Mouse (Mus musculus): ENCODE results near the gene Kidins220. TPM values are rescaled to one million over a fixed set of nuclear protein-coding genes. Genes with fewer than 3 reads are reported as not detected.

Gene Kidins220
- polyA plus RNA-seq, 1 experiment from 2014 or later = 46.7 TPM

DNA sequence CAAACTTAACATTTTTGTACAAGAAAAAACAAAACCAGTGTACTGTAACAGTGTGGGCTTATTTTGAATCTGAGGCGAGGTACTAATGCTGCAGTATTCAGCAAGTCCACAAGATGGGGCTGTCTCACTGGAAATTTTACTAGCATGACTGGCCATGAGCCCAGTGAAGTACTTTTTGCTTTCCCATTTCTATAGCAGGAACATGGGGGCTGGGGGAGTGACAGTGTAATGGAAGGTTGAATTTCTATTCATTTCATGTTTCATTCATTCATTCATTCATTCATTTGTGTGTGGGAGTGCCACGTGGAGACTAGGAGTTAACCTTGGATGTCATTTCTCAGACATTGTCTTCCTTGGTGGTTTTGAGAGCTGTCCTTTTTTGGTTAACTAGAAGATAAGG is 52.7 kb downstream of the Kidins220 start:
- whole genome bisulfite sequencing = 21% methylated on average over 2 of the region's 2 CpGs

DNA sequence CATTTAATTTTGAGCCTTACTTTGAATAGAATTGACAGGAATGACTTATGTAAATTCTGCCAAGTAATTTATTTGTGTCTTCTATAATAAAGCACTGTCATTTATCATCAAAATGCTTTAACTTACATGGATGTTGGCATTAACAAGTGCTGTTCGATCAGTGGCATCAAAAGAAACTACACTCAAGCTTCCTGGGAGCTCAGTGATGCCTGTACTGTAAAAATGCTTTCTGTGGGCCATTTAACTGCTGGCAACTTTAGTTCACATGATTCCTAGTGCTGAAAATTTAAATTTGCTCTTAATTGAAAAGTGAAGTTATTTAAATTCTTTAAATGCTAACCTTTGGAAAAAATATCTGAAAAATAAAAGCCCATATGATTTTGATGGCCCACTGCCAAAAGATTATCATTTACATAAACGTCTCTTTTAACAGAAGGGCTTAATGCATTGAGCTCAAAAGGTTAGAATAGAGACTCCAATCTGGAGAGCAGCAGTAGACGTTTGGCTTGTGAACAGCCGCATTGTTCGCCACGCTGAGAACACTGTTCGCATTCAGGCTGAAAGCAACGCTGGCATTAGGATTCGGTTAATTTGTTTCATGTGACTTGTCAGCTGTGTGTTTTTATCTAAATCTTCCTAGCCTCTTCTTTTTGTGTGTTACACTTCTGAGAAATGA is 59.1 kb downstream of the Kidins220 start:
- no peak overlapping the region for H3K4me2 ChIP-seq
- H3K36me3 ChIP-seq = peaks cover 31% of the 10 kb centered on the region
- WGBS = 59% methylated on average over 9 of the region's 9 CpGs
- no peaks in the 10 kb centered on the region for H3K9me3 ChIP-seq (replicated peaks)
- no peak overlapping the region for H3K9ac ChIP-seq
- no peak for ATAC-seq (ENCODE audit: insufficient number of reproducible peaks, low FRiP score)
- H3K27ac ChIP-seq (ENCODE audit: poor library complexity, severe bottlenecking) = no peak overlapping the region
- H3K27me3 ChIP-seq (replicated peaks) = no peaks in the 10 kb centered on the region
- peaks cover 8% of the 10 kb centered on the region for H3K4me1 ChIP-seq (replicated peaks)
- no peak overlapping the region for H3K4me3 ChIP-seq

More for the DNA sequence above, 52.7 kb downstream of the Kidins220 start:
- H3K27me3 ChIP-seq (replicated peaks) = no peaks in the 10 kb centered on the region
- H3K4me2 ChIP-seq = no peak overlapping the region
- H3K27ac ChIP-seq (ENCODE audit: poor library complexity, severe bottlenecking) = no peak overlapping the region
- ATAC-seq (ENCODE audit: insufficient number of reproducible peaks, low FRiP score) = peak; percentile 22; the same call in 1 of the 2 replicates
- H3K4me3 ChIP-seq = no peak overlapping the region
- H3K9me3 ChIP-seq (replicated peaks) = no peaks in the 10 kb centered on the region
- H3K36me3 ChIP-seq = peaks cover 29% of the 10 kb centered on the region
- peaks cover 10% of the 10 kb centered on the region for H3K4me1 ChIP-seq (replicated peaks)
- H3K9ac ChIP-seq = no peak overlapping the region

DNA sequence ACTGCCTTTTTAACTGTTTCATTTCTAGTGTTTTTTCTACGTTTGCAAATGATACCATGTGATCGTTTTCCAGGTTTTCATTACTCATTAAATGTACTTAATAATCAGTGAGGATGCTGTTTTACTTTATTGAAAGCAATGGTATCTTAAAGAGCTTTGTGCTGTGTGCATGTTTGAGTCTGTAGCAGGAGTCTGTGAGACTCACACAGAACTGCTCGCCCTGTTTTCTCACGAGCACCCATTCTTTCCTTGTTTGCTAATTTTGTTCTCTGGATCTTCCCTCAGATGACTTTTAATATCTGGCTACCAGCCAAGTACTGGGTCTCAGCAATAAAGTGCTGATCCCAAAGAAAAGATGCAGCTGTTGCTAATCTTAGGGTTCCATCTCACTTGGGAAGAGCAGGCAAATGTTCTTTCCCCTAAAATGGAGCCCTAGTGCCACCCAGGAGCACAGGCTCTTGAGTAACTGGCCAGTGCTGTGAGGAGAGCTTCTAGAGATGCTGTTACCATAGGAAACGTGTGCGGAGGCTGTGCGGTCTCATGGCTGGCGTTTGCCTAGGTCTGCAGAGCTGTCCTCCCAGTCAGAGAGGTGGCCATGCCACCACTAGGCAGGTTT is 59.7 kb downstream of the Kidins220 start:
- Histone ChIP-seq H3K27ac (ENCODE audit: poor library complexity, severe bottlenecking) (0 out of 2 replicates have a peak overlapping the region, but pooled peaks have one; percentile 7), H3K9me3 (replicated peaks) (no peaks in the 10 kb centered on the region), H3K4me1 (replicated peaks) (peaks cover 8% of the 10 kb centered on the region), H3K36me3 (peaks cover 31% of the 10 kb centered on the region), H3K27me3 (replicated peaks) (no peaks in the 10 kb centered on the region), H3K9ac (no peak overlapping the region), H3K4me2 (no peak overlapping the region), H3K4me3 (no peak overlapping the region)
- ATAC-seq (ENCODE audit: insufficient number of reproducible peaks, low FRiP score) = no peak
- 66% methylated on average over 8 of the region's 8 CpGs for WGBS

DNA sequence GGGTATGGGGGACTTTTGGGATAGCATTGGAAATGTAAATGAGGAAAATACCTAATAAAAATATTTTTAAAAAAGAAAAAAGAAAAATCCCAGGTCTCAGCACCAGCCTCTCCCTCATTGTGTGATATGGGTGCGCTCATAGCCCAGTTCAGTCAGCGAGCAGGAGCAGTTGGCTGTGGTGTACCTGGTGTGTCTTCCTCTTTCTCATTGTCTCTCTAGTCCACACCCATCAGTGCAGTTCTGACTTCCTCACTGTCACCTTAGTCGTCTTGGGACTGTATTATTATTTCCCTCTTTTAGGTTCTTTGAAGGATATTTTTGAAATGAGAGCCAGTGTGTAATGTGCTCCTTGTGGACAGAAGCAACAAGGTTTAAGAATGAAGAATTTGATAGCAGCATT is 61.3 kb downstream of the Kidins220 start:
- ATAC-seq (ENCODE audit: insufficient number of reproducible peaks, low FRiP score) = no peak
- Histone ChIP-seq H3K27ac (ENCODE audit: poor library complexity, severe bottlenecking) (no peak overlapping the region), H3K9ac (no peak overlapping the region), H3K4me1 (replicated peaks) (peaks cover 8% of the 10 kb centered on the region), H3K4me3 (no peak overlapping the region), H3K9me3 (replicated peaks) (no peaks in the 10 kb centered on the region), H3K36me3 (peaks cover 32% of the 10 kb centered on the region), H3K27me3 (replicated peaks) (no peaks in the 10 kb centered on the region), H3K4me2 (no peak overlapping the region)
- WGBS = 92% methylated on average over 3 of the region's 3 CpGs

DNA sequence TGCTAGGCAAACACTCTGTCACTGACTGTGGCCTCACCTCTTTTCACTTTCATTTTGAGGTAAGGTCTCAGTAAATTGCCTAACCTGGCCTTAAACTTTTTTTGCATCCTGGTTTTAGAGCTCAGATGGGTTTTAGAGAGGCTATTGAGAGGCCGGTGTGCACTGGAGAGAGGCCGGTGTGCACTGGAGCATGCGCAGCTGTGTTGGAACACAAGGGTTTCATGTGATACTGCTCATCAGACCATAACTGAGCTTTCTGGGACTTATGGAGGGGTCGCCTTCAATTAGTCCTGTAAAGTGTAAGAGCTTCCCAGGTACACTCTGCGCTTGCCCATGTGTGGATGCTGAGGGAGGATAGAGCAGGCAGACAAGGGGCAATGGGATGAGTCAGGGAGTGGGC is 62.5 kb downstream of the Kidins220 start:
- H3K9me3 ChIP-seq (replicated peaks) = no peaks in the 10 kb centered on the region
- WGBS = 96% methylated on average over 5 of the region's 5 CpGs
- H3K27me3 ChIP-seq (replicated peaks) = no peaks in the 10 kb centered on the region
- H3K4me2 ChIP-seq = no peak overlapping the region
- no peak overlapping the region for H3K4me3 ChIP-seq
- ATAC-seq (ENCODE audit: insufficient number of reproducible peaks, low FRiP score) = no peak
- H3K9ac ChIP-seq = no peak overlapping the region
- H3K4me1 ChIP-seq (replicated peaks) = peaks cover 8% of the 10 kb centered on the region
- H3K36me3 ChIP-seq = peaks cover 33% of the 10 kb centered on the region
- no peak overlapping the region for H3K27ac ChIP-seq (ENCODE audit: poor library complexity, severe bottlenecking)

DNA sequence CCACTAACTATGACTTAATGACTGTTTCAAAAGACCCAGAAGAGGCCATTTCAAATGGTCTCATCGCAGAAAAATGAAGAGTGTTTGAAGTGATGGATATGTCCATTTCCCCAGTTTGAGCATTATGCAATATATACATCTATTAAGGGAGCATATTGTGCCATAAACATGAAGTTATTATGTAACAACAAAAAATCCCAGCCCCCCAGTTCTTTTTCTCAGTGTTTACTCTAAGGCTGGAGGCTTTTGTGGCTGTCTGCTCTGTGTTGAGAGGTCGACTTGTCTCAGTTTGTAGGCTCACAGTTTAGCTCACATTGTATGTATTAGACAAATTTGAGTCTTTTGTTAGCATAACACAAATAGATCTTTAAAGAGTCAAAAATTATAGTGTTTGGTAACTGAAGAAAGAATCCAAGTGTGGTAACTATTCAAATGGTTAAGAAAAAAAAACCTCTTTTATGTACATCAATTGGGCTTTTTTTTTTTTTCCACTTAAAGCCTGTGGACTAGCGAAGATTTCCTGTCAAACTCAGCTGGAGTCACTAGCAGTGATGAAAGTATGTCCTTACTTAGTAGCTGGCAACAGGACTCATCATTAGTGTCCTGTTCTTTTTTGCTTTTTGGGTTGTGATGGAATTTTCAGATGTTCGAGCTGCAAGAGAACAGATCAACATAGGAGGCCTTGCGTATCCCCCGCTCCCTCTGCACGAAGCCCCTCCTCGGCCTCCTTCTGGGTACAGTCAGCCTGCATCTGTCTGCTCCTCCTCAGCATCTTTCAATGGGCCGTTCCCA is 63.2 kb downstream of the Kidins220 start:
- Histone ChIP-seq H3K27ac (ENCODE audit: poor library complexity, severe bottlenecking) (no peak overlapping the region), H3K4me2 (no peak overlapping the region), H3K36me3 (peaks cover 38% of the 10 kb centered on the region), H3K4me1 (replicated peaks) (peaks cover 8% of the 10 kb centered on the region), H3K9me3 (replicated peaks) (no peaks in the 10 kb centered on the region), H3K4me3 (no peak overlapping the region), H3K9ac (no peak overlapping the region), H3K27me3 (replicated peaks) (no peaks in the 10 kb centered on the region)
- ATAC-seq (ENCODE audit: insufficient number of reproducible peaks, low FRiP score) = no peak
- WGBS = 89% methylated on average over 9 of the region's 9 CpGs

DNA sequence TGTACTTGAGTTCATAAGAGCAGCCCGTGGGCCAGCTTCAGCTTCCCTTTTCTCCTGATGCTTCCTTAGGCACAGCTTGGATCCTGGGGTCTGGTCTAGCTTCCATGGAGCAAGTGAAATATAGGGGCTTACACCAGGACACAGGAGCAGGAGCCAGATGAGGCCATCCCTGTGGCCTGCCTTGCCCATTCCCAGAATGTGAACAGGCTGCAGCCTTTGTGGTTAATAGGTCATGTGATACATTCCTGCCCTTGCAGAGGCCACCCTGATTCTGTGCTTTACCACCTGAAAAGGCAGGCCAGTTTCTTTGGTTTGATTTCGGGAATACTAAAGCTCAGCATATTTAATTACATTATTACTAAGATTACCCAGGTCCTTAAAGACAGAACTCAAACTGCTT is 69.3 kb downstream of the Kidins220 start:
- H3K27ac ChIP-seq (ENCODE audit: poor library complexity, severe bottlenecking) = no peak overlapping the region
- no peak overlapping the region for H3K4me3 ChIP-seq
- ATAC-seq (ENCODE audit: insufficient number of reproducible peaks, low FRiP score) = no peak
- no peak overlapping the region for H3K4me2 ChIP-seq
- no peaks in the 10 kb centered on the region for H3K27me3 ChIP-seq (replicated peaks)
- H3K9me3 ChIP-seq (replicated peaks) = no peaks in the 10 kb centered on the region
- peaks cover 55% of the 10 kb centered on the region for H3K36me3 ChIP-seq
- H3K4me1 ChIP-seq (replicated peaks) = peaks cover 3% of the 10 kb centered on the region
- H3K9ac ChIP-seq = no peak overlapping the region
- 86% methylated on average over 2 of the region's 2 CpGs for WGBS

DNA sequence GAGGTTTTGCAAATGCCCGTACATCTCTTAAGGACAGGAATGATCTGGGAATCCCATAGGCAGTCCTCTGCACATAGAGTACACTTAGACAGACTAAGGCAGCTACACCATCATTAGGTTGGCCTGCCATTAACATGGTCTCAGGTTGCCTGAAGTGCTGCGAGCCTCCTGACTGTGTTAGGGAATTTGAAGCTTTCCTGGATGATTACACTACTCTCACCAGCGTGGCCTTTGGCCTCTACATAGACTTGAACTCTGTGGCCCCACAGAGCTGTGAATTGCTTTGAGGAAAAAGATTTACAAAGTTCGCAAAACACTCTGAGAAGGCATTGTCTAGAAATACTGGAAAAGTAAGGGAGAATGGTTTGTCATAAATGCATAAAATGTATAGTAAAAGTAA is 69.9 kb downstream of the Kidins220 start:
- no peak for ATAC-seq (ENCODE audit: insufficient number of reproducible peaks, low FRiP score)
- WGBS = 91% methylated on average over 4 of the region's 4 CpGs
- Histone ChIP-seq H3K9ac (no peak overlapping the region), H3K9me3 (replicated peaks) (no peaks in the 10 kb centered on the region), H3K27ac (ENCODE audit: poor library complexity, severe bottlenecking) (no peak overlapping the region), H3K36me3 (peaks cover 55% of the 10 kb centered on the region), H3K27me3 (replicated peaks) (no peaks in the 10 kb centered on the region), H3K4me3 (no peak overlapping the region), H3K4me2 (no peak overlapping the region), H3K4me1 (replicated peaks) (peaks cover 3% of the 10 kb centered on the region)

DNA sequence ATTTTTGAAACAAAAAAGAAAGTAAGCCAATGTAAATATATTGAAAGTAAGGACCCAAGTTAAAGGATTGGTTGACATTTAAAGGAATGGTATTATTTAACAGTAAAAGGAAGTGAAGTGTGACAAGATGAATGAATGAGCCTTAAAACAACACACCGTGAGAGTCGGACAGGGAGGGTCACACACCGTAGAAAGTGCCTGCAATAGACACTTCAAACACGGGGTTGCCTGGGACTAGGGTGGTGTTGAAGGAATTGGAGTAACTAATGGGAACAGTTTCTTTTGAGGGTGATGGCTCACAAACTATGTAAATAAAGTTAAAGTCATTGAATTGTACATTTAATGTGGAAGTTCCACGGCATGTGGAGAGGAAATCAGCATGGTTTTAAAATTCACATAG is 74.5 kb downstream of the Kidins220 start:
- WGBS = 66% methylated on average over 5 of the region's 5 CpGs
- Histone ChIP-seq H3K36me3 (peaks cover 60% of the 10 kb centered on the region), H3K27me3 (replicated peaks) (no peaks in the 10 kb centered on the region)

DNA sequence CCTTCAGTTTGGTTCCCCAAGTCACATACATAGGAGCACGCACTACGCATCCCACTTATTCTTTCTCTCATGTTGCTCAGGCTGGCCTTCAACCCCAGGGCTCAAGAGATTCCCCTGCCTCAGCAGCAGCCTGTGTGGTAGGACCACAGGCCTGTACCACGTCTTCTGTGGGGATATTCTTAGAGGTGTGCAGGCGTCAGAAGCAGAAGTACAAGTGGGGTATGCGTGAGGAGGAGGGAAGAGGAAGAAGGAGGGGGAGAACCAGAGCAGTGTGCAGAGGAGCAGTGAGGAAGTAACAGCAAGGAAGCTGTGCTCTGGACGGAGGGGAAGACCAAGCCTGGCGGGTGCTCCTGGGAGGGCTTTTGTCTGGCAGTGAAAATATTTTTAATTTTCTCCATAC is 79.8 kb downstream of the Kidins220 start:
- Histone ChIP-seq H3K4me3 (no peak overlapping the region), H3K36me3 (peaks cover 75% of the 10 kb centered on the region), H3K4me2 (no peak overlapping the region), H3K9me3 (replicated peaks) (no peaks in the 10 kb centered on the region), H3K27ac (ENCODE audit: poor library complexity, severe bottlenecking) (no peak overlapping the region), H3K27me3 (replicated peaks) (no peaks in the 10 kb centered on the region), H3K9ac (no peak overlapping the region), H3K4me1 (replicated peaks) (peaks cover 3% of the 10 kb centered on the region; the same call in 1 of the 2 replicates)
- no peak for ATAC-seq (ENCODE audit: insufficient number of reproducible peaks, low FRiP score)
- 78% methylated on average over 7 of the region's 7 CpGs for WGBS

More for the DNA sequence above, 74.5 kb downstream of the Kidins220 start:
- Histone ChIP-seq H3K4me1 (replicated peaks) (peaks cover 6% of the 10 kb centered on the region), H3K9me3 (replicated peaks) (no peaks in the 10 kb centered on the region), H3K4me3 (no peak overlapping the region), H3K9ac (no peak overlapping the region), H3K27ac (ENCODE audit: poor library complexity, severe bottlenecking) (no peak overlapping the region), H3K4me2 (no peak overlapping the region)
- no peak for ATAC-seq (ENCODE audit: insufficient number of reproducible peaks, low FRiP score)

DNA sequence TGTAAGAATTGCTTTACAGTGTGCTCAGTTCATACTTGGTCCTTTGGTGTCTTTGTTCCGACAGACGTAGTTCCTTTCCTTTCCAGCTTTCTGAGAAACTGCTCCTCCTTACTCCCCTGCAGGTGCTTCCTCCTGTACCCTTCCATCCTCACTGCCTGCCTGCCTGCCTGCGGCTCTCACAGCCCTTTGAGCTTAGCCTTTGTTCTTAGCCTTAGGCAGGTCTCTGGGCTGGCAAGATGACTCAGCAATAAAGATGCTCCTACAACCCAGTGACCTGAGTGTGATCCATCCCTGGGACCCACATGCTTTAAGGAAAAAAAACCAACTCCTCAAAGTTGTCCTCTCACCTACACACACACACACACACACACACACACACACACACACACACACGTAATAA is 80.2 kb downstream of the Kidins220 start:
- no peak overlapping the region for H3K27ac ChIP-seq (ENCODE audit: poor library complexity, severe bottlenecking)

More for the DNA sequence above, 80.2 kb downstream of the Kidins220 start:
- Histone ChIP-seq H3K4me1 (replicated peaks) (peaks cover 3% of the 10 kb centered on the region; the same call in 1 of the 2 replicates), H3K4me2 (no peak overlapping the region), H3K9me3 (replicated peaks) (no peaks in the 10 kb centered on the region), H3K36me3 (peaks cover 78% of the 10 kb centered on the region), H3K4me3 (no peak overlapping the region), H3K27me3 (replicated peaks) (no peaks in the 10 kb centered on the region), H3K9ac (no peak overlapping the region)
- 72% methylated on average over 4 of the region's 4 CpGs for WGBS
- no peak for ATAC-seq (ENCODE audit: insufficient number of reproducible peaks, low FRiP score)

All from heart, embryonic 12.5 days (tissue).